Mouse (Mus musculus): ENCODE results near the gene Bid.
"Not testable (repeated sequence)": the region's sequence is repeated elsewhere in the genome, so short reads cannot be mapped to it uniquely, and the experiment has no call there.

The Bid gene

DNA sequence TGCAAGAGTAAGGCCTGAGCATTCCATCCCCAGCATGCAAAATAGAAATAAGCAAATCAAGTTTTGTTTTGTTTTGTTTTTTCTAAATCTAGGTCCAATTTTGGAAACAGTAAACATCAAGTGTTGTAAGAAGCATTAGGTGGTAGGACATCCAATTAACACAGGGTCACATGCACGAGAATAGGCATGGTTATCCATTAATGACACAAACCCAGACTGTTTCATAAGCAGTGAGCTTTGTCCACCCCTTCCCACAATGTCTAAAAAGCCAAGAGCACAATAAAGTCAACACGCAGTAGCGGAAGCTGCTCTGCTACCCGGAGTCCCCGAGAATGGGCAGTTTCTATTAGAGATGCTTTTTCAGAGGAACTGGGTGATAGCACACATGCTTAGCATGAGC, 11.5 kb downstream of the Bid start:
- no peak for DNase-seq (ENCODE audit: extremely low read depth, low read depth, low spot score)

DNA sequence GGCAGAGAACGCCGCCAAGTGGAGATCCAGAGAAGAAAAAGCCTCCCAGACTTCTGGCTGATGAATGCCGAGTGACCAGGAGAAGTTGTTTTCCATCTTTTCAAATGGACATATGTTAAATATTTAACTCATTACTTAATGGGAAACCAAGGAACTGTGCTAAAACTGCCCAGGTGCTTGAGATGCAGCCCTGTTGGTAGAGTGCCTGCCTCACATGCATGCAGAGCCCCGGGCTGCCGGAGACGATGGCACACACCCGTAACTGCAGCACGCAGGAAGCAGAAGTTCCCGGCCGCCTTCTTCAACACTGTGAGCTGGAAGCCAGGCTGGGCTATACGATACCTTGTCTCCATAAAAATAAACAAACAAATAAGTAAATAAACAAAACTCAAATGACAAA, 12.7 kb downstream of the Bid start:
- no peak for DNase-seq (ENCODE audit: extremely low read depth, low read depth, low spot score)

DNA sequence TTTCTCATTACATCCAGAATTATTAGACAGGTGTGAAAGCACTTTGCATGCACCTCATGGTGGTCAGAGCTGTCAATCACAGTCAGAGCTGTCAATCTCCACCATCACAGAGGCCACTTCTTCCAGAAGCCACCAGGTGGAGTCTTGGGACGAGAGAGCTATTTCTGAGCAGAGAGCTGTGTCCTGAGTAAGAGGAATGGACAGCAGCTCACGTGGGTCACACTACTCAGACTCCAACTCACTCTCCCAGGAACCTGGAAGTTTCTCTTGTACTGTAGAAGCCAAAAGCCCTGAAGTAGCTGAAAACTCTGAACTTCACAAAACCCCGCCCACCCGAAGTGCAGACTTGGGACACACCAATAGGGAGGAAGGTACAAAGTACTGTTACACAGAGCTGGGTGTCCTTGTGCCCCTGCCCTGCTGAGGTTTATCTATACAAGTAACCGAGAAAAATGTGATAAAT, 13.2 kb downstream of the Bid start:
- DNase-seq (ENCODE audit: extremely low read depth, low read depth, low spot score): no peak

DNA sequence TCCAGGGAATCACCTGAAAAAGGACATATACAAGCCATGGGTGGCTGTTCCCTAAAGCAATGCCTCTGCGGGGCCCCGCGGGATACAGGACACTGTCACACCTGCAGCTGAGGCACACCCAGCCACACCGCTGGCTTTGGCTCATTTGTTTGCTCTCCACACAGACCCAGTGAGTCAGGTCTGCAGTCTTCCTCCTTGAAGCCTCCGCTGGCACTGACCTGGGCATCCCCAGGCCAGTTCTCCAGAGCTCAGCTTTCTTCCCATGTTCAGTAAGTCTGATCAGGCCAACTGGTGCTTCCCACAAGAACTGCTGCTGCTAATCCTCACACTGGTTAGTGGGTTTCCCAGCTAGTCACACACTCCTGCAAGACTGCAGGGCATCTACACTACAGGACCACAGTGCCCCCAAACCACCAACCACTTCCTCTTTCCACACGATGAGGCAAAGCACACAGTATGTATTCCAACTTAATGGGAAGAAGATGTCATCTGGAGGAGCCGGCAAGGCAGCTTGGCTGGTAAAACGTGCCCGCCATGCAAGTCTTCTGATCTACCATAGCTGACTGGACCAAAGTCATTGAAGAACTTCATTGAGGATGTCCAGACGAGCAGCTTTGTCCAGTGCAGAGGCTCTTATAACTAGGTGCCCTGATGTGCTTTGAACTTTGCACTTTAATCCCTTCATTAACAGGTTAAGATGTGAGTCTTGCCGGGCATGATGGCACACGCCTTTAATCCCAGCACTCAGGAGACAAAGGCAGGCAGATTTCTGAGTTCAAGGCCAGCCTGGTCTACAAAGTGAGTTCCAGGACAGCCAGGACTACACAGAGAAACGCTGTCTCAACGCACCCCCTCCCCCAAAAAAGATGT, 14.6 kb downstream of the Bid start:
- DNase-seq (ENCODE audit: extremely low read depth, low read depth, low spot score): no peak

DNA sequence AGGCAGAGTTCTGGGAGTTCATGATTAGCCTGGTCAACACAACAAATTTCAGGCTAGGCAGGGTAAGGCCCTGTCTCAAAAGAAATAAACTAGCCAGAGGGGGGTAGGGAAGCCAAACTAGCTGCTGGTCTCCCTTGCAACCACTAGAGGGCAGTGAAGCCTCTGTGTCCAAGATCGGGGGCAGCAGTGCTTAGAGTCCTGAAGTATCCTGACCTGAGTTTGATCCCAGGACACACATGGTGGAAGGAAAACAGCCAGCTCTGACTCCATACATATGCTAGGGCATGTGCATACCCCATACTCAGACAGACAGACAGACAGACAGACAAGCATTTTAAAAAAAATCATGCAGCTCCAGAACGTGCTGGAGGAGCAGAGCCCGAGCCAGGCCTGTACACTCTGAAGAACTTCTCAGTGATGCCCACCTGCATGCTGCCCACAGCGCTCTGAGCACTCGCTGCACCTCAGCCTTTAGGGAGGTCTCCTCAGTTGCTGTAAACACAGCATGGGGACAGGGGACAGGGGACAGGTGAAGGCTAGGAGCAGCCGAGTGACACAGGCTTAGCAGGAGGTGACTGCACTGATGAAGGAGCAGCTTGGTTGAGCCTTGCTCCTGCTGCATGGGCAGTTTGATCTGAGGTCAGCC, 18.3 kb downstream of the Bid start:
- no peak for DNase-seq (ENCODE audit: extremely low read depth, low read depth, low spot score)

DNA sequence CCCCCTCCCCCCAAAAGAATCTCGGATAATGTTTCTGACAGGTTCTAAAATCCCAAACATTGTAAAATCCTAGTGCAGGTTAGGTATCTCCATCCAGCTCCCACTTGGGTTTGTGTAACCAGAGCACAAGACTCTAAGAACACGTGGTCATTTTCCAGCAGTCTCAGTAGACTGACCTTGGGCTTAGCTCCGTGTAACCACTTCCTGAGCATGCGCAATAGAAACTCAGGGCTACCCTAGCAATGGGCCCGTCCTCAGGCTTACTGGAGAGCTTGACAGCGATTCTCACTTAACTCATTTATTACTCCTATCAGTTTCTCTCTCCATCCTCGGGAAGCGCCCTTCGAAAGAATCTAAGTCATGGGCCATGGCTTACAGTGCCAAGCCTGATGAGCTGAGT, 22.1 kb downstream of the Bid start:
- no peak for DNase-seq (ENCODE audit: extremely low read depth, low read depth, low spot score)

DNA sequence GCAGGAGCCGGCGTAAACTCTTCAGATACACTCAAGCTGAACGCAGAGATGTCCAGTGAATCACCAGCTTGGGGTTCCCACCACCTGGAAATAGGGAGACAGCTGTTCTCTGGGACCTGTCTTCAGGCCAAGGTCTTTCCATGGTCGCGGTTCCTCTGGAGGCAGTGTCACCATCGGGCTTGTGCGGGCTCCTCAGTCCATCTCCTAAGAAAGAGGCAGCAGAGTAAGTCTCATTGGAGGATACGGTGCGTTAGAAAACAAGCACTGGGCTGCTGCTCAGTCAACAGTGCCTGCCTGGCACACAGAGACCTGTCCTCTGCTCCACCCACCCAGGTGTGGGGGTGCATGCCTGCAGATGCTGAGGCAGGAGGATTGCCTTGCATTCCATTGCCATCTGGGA, 22.6 kb downstream of the Bid start:
- no peak for DNase-seq (ENCODE audit: extremely low read depth, low read depth, low spot score)

DNA sequence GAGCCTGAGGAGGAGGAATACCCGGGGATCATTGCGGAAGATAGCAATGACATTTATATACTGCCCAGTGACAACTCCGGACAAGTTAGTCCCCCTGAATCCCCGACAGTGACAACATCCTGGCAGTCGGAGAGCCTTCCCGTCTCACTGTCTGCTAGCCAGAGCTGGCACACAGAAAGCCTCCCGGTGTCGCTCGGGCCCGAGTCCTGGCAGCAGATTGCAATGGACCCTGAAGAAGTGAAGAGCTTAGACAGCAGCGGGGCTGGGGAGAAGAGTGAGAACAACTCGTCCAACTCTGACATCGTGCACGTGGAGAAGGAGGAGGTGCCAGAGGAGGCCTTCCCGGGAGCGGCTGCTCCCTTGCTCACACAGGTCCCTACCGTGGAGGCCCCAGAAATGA, 30.0 kb downstream of the Bid start:
- no peak for DNase-seq (ENCODE audit: extremely low read depth, low read depth, low spot score)

DNA sequence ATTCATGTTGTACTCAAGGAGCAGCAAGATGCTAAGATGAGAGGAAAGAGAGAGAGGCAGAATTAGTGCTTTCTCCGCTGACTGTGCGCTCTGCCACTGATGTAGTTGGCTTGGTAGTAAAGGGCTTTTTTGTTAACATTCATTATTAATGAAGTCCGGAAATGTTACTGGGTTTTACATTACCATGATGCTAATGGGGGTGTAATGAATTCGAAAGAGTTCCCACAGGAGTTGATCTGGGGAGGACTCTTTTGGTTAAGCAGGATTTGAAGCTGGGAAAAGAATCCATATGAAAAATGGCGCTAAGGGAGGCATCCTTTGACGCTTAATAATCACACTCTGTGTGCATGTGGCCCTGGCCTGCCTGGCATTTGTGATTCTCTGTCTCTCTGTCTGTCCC, 32.2 kb downstream of the Bid start:
- DNase-seq (ENCODE audit: extremely low read depth, low read depth, low spot score): no peak

DNA sequence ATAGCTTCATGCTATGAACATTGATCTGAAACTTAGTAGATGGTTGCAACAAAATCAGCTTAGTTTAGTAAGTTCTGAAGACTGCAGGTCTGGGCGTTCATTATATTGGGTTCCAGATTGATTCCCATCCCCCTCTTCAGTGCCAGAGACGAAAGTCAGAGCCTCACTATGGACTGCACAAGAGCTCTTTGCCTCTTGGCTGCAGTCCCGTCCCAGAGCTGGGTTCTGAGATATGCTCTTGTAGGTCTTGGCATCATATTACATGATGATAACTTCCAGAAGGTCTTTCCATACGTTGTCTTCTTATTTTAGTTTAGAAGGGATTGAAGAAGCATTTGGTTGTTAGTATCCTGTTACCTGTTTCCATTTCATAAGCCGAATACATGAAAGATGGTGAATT, 37.6 kb downstream of the Bid start:
- no peak for DNase-seq (ENCODE audit: extremely low read depth, low read depth, low spot score)

DNA sequence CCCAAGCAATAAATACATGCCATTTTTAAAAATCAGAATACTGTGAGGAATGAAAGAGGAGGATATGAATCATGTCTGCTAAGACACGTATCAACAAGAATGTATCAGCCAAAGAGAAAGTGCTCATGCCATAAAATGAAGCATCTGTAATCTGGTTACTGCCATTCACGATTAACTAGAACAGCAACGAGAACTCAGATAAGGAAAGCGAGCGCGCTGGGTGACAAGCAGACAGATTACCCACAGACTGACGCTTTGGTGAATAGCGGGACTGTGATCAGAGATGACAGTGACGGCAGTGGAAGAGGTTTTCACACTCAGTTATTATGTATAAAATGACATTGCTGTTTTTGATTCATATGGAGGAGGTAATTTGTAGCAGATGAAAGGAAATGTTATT, 42.8 kb downstream of the Bid start:
- no peak for DNase-seq (ENCODE audit: extremely low read depth, low read depth, low spot score)

DNA sequence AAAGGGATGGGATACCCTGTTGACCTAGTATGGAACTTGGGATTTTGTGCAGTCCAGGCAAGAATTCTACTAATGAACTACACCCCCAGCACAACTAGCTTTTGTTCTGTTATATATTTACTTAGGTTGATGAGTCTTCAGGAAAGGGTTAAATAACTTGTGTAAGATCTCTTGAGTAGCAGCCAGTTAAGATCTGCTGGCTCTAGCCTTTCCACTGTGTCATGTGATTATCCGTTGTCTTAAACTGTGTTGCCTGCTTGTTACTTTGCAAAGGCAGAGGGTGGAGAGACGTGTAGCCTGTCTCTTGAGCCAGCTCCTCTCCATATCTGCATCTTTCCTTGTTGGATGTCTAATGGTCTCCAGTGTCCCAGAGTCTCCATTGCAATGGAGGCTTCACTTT, 45.4 kb downstream of the Bid start:
- no peak for DNase-seq (ENCODE audit: extremely low read depth, low read depth, low spot score)

DNA sequence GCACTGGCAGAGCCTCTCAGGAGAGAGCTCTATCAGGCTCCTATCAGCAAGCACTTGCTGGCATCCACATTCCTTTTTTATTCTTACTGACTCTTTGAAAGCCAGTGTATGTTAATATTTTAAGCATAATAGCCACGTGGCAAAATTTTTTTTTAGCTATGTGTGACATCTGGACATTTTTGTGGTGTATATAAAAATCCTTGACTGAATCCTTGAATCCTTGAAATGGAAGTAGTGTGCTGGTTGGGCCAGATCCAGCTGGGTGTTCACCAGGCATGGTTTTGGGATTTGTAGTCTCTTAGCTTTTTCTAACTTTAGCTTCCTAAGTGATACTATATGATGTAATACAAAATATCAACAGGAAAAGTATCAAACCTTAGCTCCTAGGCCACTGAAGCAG, 47.8 kb downstream of the Bid start:
- DNase-seq (ENCODE audit: extremely low read depth, low read depth, low spot score): no peak

DNA sequence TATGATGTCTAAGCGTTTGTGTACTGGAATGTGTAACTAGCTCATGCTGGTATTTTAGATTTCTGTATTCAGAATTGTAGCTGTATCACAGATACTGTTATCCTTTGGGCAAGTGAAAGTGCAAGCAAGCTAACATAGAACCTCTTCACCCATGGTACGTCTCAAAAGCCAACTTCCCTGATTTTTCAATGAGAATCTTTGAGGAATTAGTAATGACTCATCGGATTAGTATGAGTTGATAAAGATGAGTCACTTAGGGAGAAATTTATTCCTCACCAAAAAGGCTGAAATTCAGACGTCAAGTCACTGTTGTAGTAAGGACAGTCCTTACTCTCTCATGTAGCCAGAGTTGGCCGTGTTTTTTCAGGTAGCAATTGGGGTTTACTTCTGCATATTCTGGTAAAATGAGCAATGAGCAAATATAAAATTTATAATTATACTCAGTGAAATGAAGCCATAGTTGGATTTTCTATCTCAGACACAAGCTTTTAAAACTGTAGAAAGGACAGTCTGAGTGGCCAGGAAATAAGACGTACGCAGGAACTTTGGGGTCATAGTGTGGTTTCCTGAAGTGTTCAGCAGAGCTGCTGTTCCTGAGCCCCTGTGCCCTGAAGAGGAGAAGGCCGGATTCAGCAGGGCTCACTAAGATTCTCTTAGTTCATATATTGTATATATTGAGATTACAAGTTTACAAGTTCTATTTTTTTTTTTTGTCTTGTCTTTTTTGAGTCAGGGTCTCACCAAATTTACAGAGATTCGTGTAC, 50.4 kb downstream of the Bid start:
- no peak for DNase-seq (ENCODE audit: extremely low read depth, low read depth, low spot score)

DNA sequence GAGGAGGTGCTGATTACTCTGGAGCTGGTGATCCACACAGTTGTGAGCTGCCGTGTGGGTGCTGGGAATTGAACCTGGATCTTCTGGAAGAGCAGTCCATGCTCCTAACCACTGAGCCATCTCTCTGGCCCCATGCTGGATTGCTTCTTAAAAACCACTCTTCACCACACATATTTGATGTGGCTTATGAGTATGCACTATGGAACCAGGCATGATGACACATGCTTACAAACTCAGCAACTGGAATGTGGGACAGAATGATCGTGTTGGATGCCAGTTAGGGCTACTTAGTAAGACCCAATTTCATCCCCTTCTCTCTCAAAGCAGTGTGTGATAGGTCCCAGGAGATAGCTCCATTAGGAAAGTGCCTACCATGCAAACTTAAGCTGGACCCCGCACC, 56.6 kb downstream of the Bid start:
- no peak for DNase-seq (ENCODE audit: extremely low read depth, low read depth, low spot score)

DNA sequence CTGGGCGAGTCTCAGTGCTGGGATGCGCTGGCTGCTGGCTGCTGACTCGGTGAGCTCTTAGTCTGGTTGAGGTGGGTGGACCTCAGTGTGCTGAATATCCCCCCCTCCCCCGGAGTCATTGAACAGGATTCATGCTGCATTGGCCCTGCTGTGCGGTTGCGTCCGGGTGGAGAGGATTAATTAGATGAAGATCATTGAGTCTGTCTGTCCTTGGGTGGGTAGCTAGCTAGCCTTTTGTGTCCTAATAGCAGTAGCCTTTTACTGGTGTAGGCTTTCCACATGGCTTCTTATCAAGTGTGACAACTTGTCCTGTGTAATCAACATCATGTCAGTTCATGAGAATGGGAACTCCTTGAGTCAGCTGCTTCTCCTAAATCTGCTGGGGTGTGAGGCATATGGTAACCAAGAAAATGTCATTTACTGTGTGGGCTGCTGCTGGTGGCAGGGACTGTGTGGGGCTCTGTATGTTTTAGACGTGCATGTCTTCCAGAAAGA, 58.4 kb downstream of the Bid start:
- DNase-seq (ENCODE audit: extremely low read depth, low read depth, low spot score): no peak

DNA sequence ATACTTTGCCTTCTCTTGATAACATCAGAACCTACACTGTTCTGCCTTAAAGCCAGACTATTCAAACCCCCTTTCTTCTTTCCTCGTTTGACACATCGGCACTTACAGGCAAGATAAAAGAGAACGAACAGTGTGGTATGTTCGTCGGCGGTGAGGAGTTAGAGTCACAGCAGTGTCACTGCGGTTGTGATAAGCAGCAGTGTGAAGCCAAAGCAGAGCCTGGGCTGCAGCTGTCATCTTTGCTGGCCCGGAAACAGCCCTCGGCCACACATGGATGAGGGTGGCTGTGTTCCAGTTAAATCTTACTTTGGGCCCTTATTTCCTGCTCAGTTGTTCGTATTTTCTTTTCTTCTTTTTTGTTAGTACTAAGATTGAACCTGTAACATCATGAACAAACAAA, 62.2 kb downstream of the Bid start:
- no peak for DNase-seq (ENCODE audit: extremely low read depth, low read depth, low spot score)

DNA sequence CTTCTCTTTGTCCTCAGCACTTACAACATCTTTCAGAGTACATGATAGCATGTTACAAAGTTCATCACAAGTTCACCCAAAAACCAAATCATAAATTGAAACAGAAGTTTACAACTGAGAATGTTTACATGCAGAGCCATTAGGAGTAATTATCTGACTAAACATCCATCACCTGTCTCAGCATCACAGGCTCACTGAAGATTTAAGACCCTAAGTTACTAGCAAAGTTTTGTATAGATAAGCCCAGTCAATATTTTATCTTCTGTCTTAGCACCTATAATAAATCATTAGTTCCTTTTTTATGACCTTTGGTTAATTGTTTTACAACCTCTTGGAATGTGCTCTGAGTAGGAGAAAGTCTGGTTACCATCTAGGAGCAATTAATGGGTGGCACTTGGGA, 65.9 kb downstream of the Bid start:
- not testable (repeated sequence) for DNase-seq (ENCODE audit: extremely low read depth, low read depth, low spot score)
